Mouse (Mus musculus): ENCODE measurements around the gene BC051142.
"Not testable (repeated sequence)": the region's sequence is repeated elsewhere in the genome, so short reads cannot be mapped to it uniquely, and the experiment has no call there.

The BC051142 gene

DNA sequence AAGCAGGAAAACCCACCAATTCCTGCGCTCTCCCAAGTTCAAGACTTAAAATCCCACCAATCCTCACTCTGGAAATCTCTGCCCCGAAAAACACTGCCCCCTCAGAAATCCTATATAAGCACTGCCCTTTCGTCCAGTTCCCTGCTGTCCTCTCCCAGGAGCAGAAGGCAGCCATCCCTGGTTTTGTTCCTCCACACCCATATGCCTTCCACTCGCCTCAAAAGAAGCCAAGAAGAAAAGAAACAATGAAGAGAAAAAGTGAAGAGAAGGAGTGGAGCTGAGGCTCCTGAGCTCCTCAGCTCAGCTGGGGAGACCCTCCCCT lies 735 bp downstream of the BC051142 start:
- no peak for DNase-seq (ENCODE audit: low spot score)

DNA sequence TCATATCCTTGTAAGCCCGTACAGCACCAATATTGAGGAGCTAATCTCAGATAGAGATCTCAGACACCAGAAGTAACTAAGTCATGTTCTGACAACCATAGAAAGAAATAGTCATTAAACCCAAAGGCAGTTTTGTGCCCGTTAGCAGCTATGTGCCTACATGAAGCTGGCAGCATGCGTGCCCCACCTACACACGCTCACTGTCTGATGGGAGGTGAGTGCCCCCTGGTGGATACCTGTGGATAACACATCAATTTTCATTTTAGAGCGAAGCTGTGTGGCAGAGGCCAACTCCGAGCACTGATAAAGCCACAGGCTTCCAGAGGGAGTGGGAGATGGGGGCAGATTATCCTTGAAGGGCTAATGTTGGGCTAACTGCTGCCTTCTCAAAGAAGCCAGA lies 12.5 kb downstream of the BC051142 start:
- DNase-seq (ENCODE audit: low spot score) = peak; percentile 28

DNA sequence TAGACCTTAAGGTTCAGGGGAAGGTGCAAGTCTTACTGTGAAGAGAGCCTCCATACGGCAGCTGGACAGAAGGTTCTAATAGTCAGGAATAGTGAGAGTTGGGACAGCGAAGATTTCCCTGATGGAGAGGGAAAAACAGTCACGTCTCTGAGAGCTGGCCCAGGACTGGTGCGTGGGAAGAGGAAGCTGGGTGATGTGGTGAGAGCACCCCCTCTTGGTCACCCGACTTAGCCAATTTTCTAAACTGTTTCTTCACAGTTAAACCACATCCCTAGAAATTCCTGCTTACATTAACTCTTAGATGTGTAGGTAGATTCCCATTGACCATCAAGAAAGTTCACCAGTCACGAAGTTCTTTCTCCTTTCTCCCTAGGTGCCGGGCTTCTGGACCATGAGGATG lies 21.4 kb downstream of the BC051142 start:
- DNase-seq (ENCODE audit: low spot score) = no peak

GRCm38 (mm10) chr17:34427597-34427996 lies 29.0 kb downstream of the BC051142 start:
- no peak for DNase-seq (ENCODE audit: low spot score)

- no peak for DNase-seq (ENCODE audit: low spot score)
Measured at GRCm38 (mm10) chr17:34437120-34437519, 38.5 kb downstream of the BC051142 start.

- DNase-seq (ENCODE audit: low spot score) = no peak
Measured at GRCm38 (mm10) chr17:34437606-34438005, 39.0 kb downstream of the BC051142 start.

- DNase-seq (ENCODE audit: low spot score) = no peak
Measured at GRCm38 (mm10) chr17:34438588-34438987, 40.0 kb downstream of the BC051142 start.

DNA sequence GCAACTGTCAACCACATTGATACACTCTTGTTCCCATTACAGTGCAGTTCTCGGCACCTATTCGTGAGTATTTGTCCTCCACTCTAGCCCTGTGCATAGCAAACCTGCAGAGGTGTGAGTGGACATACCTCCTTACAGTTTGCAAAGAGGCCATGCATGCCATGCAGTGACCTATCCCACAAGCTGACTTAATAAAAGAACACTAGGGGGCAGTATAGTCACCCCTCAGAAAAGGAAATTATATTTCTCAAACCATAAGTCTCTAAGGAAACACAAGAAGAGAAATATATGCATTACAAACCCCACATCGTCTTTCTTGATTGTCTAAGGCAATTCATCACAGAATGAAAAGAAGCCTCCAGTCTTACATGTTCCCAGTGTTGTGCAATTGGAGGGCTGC lies 41.2 kb downstream of the BC051142 start:
- DNase-seq (ENCODE audit: low spot score) = peak; percentile 3

DNA sequence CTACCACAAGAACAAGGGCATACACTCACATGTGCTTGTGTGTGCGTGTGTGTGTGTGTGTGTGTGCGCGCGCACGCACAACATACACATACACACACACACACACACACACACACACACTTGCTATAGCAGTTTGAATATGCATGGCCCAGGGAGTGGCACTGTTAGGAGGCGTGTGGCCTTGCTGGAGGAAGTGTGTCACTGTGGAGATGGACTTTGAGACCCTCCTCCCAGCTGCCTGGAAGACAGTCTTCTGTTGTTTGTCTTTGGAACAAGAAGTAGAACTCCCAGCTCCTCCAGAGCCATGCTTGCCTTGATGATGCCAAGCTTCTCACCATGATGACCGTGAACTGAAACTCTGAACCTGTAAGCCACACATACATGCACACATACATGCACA lies 43.4 kb downstream of the BC051142 start:
- DNase-seq (ENCODE audit: low spot score) = peak; percentile 42

- DNase-seq (ENCODE audit: low spot score) = no peak
Measured at GRCm38 (mm10) chr17:34448473-34449041, 49.9 kb downstream of the BC051142 start.

- no peak for DNase-seq (ENCODE audit: low spot score)
Measured at GRCm38 (mm10) chr17:34457668-34458067, 59.0 kb downstream of the BC051142 start.

- no peak for DNase-seq (ENCODE audit: low spot score)
Measured at GRCm38 (mm10) chr17:34459255-34459654, 60.6 kb downstream of the BC051142 start.

- DNase-seq (ENCODE audit: low spot score) = not testable (repeated sequence)
Measured at GRCm38 (mm10) chr17:34465906-34466305, 67.3 kb downstream of the BC051142 start.

DNA sequence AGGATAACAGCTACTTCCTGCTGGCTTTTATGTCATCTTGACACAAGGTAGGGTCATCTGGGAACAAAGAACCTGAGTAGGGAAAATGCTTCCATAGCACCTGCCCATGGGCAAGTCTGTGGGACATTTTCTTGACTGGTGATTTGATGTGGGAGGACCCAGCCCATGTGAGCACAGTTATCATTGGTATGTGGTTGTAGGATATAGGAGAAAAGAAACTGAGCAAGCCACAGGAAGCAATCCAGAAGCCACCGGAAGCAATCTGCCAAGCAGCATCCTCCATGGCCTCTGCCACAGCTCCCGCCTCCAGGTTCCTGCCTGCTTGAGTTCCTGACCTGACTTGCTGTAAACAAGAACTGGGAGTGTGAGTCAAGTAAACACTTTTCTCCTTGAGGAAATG lies 71.9 kb downstream of the BC051142 start:
- no peak for DNase-seq (ENCODE audit: low spot score)

- no peak for DNase-seq (ENCODE audit: low spot score)
Measured at GRCm38 (mm10) chr17:34475060-34475459, 76.4 kb downstream of the BC051142 start.

DNA sequence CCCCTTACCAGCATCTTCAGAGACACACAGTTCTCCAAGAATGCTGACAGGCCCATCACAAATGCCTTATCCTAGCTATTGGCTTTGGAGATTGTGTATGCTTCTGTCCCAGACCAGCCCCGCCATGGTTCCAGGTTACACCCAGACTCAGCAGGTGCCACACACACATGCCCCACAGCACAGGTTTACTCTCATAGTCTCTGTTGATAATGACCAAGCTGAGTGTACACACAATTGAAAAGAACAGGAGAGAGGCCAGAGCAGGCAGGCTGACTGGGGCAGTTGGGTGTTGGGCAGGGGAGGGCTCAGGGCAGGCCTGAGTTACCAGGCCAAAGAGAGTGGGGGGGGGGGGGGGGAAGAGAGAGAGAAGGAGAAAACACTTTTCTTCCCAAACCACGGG lies 77.8 kb downstream of the BC051142 start:
- no peak for DNase-seq (ENCODE audit: low spot score)

- not testable (repeated sequence) for DNase-seq (ENCODE audit: low spot score)
Measured at GRCm38 (mm10) chr17:34477238-34478013, 78.8 kb downstream of the BC051142 start, which contains the start of gene Btnl4. TSS of gene Btnl4 (minus strand) at chr17:34477318.

DNA sequence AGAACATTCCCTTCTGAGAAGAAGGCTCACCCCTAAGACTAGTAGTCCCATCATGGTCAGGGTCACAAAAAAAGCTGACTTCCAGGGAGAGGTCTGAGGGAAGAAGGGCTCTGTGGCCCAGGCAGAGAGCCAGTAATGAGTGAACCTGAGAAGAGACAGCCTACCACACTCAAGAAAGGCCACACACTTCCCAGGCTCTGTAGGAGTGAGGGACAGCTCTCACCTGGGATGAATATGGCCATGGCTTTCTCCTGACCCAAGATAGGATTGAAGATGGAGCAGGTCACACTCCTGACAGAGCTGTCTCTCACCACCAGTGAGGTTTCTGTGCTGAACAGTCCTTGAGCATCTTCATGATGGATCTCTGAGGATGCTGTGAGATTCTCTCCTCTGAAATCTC lies 94.2 kb downstream of the BC051142 start:
- DNase-seq (ENCODE audit: low spot score) = no peak

DNA sequence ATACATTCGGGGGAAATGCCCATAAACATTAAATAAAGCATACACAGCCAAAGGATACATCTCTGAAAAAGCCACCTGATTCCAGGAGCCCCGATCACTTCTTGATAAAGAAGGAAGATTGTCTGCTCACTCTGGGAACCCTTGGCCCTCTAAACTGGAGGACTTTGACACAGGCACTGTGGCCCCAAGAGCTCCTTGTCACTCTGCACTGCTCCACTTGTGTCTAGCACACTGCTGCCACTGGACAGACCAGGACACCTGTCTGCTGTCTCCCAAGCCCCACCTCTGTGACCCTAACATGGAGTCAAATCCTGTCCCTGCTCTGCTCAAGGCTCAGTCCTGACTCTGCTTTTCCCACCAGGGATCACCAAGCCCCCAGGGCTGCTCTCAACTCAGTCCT lies 96.5 kb downstream of the BC051142 start:
- not testable (repeated sequence) for DNase-seq (ENCODE audit: low spot score)

GRCm38 (mm10) chr17:34496539-34496938 lies 97.9 kb downstream of the BC051142 start:
- no peak for DNase-seq (ENCODE audit: low spot score)

DNA sequence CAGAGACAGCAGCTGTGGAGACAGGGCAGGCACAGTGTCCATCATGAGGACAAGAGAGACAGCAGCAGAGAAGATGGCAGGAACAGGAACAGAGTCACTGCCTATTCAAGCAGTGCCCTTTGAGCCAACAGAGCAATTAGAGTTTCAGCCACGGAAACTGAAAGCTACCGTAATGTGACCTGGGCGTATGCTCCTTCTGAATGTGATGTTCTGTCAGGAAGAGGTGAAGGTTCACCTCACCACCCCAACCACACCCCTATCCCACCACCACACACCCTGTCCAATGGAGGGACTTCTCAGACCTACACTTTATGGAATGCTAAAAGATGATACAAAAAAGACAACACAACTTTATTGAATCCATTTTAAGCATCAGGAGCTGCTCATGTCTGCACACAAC lies 98.7 kb downstream of the BC051142 start:
- peak; percentile 25 for DNase-seq (ENCODE audit: low spot score)

- DNase-seq (ENCODE audit: low spot score) = peak; percentile 61
Measured at GRCm38 (mm10) chr17:34497726-34498125, 99.1 kb downstream of the BC051142 start.

- DNase-seq (ENCODE audit: low spot score) = no peak
Measured at GRCm38 (mm10) chr17:34507591-34507990, 109.0 kb downstream of the BC051142 start.

Measured in yolk sac, embryonic 10.5 days (tissue).